35 mouse cellular contexts compared by ENCODE assay signal in genomic region chr5:99952513-99952912, GRCm38 (mm10). TPM values are rescaled to one million over a fixed set of nuclear protein-coding genes. Genes with fewer than 3 reads are reported as not detected.
DNase-seq lines count a peak whose midpoint lies in the region; ATAC-seq and TF ChIP-seq lines count a peak whose summit lies in the region.
"Had no signal": no experiment of that assay in that cellular context is flagged by ENCODE, and none has a peak within 500 bp of the region (broad histone marks: within the 10 kb centered on the region; RNA-seq: fewer than 3 reads in every experiment).

No protein-coding gene starts in this region.

- no peak for TF ChIP-seq CTCF in intestine, postnatal 0 days (IDR thresholded peaks at IDR 0.05; ENCODE audit: low read depth)
- TF ChIP-seq CTCF in liver, postnatal 0 days (IDR thresholded peaks at IDR 0.05; ENCODE audit: low read depth): no peak

- TF ChIP-seq POLR2A in limb, embryonic 14.5 days (IDR thresholded peaks at IDR 0.05; ENCODE audit: borderline replicate concordance, extremely low read depth, insufficient read depth, insufficient read length): no peak

- H3K27me3 ChIP-seq in limb, embryonic 14.5 days (ENCODE audit: control insufficient read depth, insufficient read depth, low read length): no peaks in the 10 kb centered on the region
- H3K27me3 ChIP-seq in limb, embryonic 10.5 days (ENCODE audit: low read depth, poor library complexity, severe bottlenecking): no peaks in the 10 kb centered on the region
- no peaks in the 10 kb centered on the region for H3K27me3 ChIP-seq in intestine, postnatal 0 days (replicated peaks; ENCODE audit: control insufficient read depth, insufficient read depth, low read length)
- no peaks in the 10 kb centered on the region for H3K27me3 ChIP-seq in liver, embryonic 12.5 days (replicated peaks)
- no peaks in the 10 kb centered on the region for H3K27me3 ChIP-seq in liver, postnatal 0 days (ENCODE audit: insufficient read depth, low read length)
- H3K27me3 ChIP-seq: neural tube, embryonic 13.5 days had no signal

- intact Hi-C loops in heart, postnatal 36 days (cut with DNase I): no loop called here

- H3K27ac ChIP-seq in limb, embryonic 14.5 days (replicated peaks; ENCODE audit: low read depth, low read length): no peak overlapping the region
- H3K27ac ChIP-seq in limb, embryonic 10.5 days: no peak overlapping the region
- H3K27ac ChIP-seq in intestine, postnatal 0 days (ENCODE audit: low read depth, low read length): no peak overlapping the region
- H3K27ac ChIP-seq in liver, embryonic 12.5 days: no peak overlapping the region
- H3K27ac ChIP-seq in liver, postnatal 0 days (ENCODE audit: low read depth): no peak overlapping the region
- H3K27ac ChIP-seq: gastrocnemius, adult 2 months; hindbrain, postnatal 0 days; macrophage; midbrain, embryonic 10.5 days; neural tube, embryonic 13.5 days had no signal

- H3K36me3 ChIP-seq in limb, embryonic 14.5 days (ENCODE audit: control insufficient read depth, insufficient read depth, low read length): peaks cover 13% of the 10 kb centered on the region
- peaks cover 26% of the 10 kb centered on the region for H3K36me3 ChIP-seq in limb, embryonic 10.5 days
- 0 out of 2 replicates have a peak, but pooled peaks cover 7% of the 10 kb centered on the region for H3K36me3 ChIP-seq in intestine, postnatal 0 days (ENCODE audit: control insufficient read depth, insufficient read depth)
- peaks cover 33% of the 10 kb centered on the region for H3K36me3 ChIP-seq in liver, embryonic 12.5 days
- peaks cover 8% of the 10 kb centered on the region for H3K36me3 ChIP-seq in liver, postnatal 0 days (replicated peaks; ENCODE audit: insufficient read depth, low read length)

- no peak for TF ChIP-seq EP300 in liver, postnatal 0 days (IDR thresholded peaks at IDR 0.05; ENCODE audit: low read depth)

- no peak overlapping the region for H3K9ac ChIP-seq in limb, embryonic 14.5 days (ENCODE audit: low read depth, low read length, severe bottlenecking)
- H3K9ac ChIP-seq in intestine, postnatal 0 days (ENCODE audit: low read depth, low read length): no peak overlapping the region
- no peak overlapping the region for H3K9ac ChIP-seq in liver, embryonic 12.5 days
- no peak overlapping the region for H3K9ac ChIP-seq in liver, postnatal 0 days (replicated peaks)
- H3K9ac ChIP-seq: neural tube, embryonic 13.5 days had no signal

- H3K9me3 ChIP-seq in limb, embryonic 14.5 days (ENCODE audit: control insufficient read depth, low read length): no peaks in the 10 kb centered on the region
- no peaks in the 10 kb centered on the region for H3K9me3 ChIP-seq in limb, embryonic 10.5 days (replicated peaks)
- no peaks in the 10 kb centered on the region for H3K9me3 ChIP-seq in intestine, postnatal 0 days (ENCODE audit: control insufficient read depth)
- H3K9me3 ChIP-seq in liver, embryonic 12.5 days (replicated peaks): no peaks in the 10 kb centered on the region
- no peaks in the 10 kb centered on the region for H3K9me3 ChIP-seq in liver, postnatal 0 days (ENCODE audit: low read length)
- H3K9me3 ChIP-seq: midbrain, embryonic 10.5 days; neural tube, embryonic 13.5 days had no signal

- WGBS in limb, embryonic 14.5 days: 87% methylated on average over 5 of the region's 5 CpGs
- 91% methylated on average over 5 of the region's 5 CpGs for WGBS in limb, embryonic 10.5 days
- WGBS in intestine, postnatal 0 days: 68% methylated on average over 5 of the region's 5 CpGs
- WGBS in liver, embryonic 12.5 days (ENCODE audit: insufficient replicate concordance): 66% methylated on average over 5 of the region's 5 CpGs
- WGBS in liver, postnatal 0 days (ENCODE audit: insufficient replicate concordance): 80% methylated on average over 5 of the region's 5 CpGs

- H3K4me2 ChIP-seq in limb, embryonic 14.5 days (replicated peaks; ENCODE audit: low read depth, low read length, severe bottlenecking): no peak overlapping the region
- H3K4me2 ChIP-seq in intestine, postnatal 0 days (replicated peaks; ENCODE audit: low read depth): no peak overlapping the region
- no peak overlapping the region for H3K4me2 ChIP-seq in liver, embryonic 12.5 days
- H3K4me2 ChIP-seq in liver, postnatal 0 days (ENCODE audit: low read depth, low read length): no peak overlapping the region
- H3K4me2 ChIP-seq: heart, embryonic 11.5 days; neural tube, embryonic 13.5 days had no signal

- 0 out of 2 replicates have a peak, but pooled peaks have one; percentile 14 for ATAC-seq in limb, embryonic 14.5 days (ENCODE audit: low FRiP score, low read depth)
- ATAC-seq in intestine, postnatal 0 days: peak; percentile 64
- ATAC-seq in liver, embryonic 12.5 days: peak; percentile 58
- peak; percentile 35; the same call in 1 of the 2 replicates for ATAC-seq in liver, postnatal 0 days
- ATAC-seq: forebrain, embryonic 14.5 days; hindbrain, postnatal 0 days had no signal

- no peak for DNase-seq in limb, embryonic 14.5 days (ENCODE audit: low spot score)
- no peak for DNase-seq in limb, embryonic 10.5 days (ENCODE audit: low spot score)
- no peak for DNase-seq in liver, postnatal 0 days
- DNase-seq in heart, postnatal 36 days: no peak
- DNase-seq in natural killer cell, adult 2 months (ENCODE audit: low spot score in 2 of 2): no peak
- DNase-seq in cerebellum, adult 9-11 months: no peak
- DNase-seq: adrenal gland, postnatal 25 days; B cell, adult 2 months; cerebellum, adult 2 months; cerebellum, postnatal 25 days; gastrocnemius, adult 2 months; gastrocnemius, postnatal 36 days; heart, adult 18-20 months; heart, postnatal 4 days; kidney, adult 11 months; kidney, postnatal 25 days; left cerebral cortex, postnatal 4 days; retina, postnatal 1 day; right cerebral cortex, postnatal 14 days; thymus, postnatal 14 days had no signal

- no peak overlapping the region for H3K4me3 ChIP-seq in limb, embryonic 14.5 days (replicated peaks; ENCODE audit: low read length)
- H3K4me3 ChIP-seq in limb, embryonic 10.5 days: no peak overlapping the region
- no peak overlapping the region for H3K4me3 ChIP-seq in intestine, postnatal 0 days (ENCODE audit: low read depth, low read length)
- no peak overlapping the region for H3K4me3 ChIP-seq in liver, embryonic 12.5 days
- no peak overlapping the region for H3K4me3 ChIP-seq in liver, postnatal 0 days (ENCODE audit: low read depth, low read length)
- H3K4me3 ChIP-seq: gastrocnemius, adult 2 months; midbrain, embryonic 10.5 days; myocyte; neural tube, embryonic 13.5 days had no signal

- no peaks in the 10 kb centered on the region for H3K4me1 ChIP-seq in limb, embryonic 14.5 days (ENCODE audit: control insufficient read depth, insufficient read depth, low read length)
- H3K4me1 ChIP-seq in limb, embryonic 10.5 days: no peaks in the 10 kb centered on the region
- H3K4me1 ChIP-seq in intestine, postnatal 0 days (replicated peaks; ENCODE audit: control insufficient read depth, insufficient read depth, low read length): no peaks in the 10 kb centered on the region
- H3K4me1 ChIP-seq in liver, embryonic 12.5 days: no peaks in the 10 kb centered on the region; the same call in 1 of the 2 replicates
- no peaks in the 10 kb centered on the region for H3K4me1 ChIP-seq in liver, postnatal 0 days (ENCODE audit: insufficient read depth)

RNA-seq across cellular contexts. Expression of gene Hnrnpd, which starts 26.2 kb away (rescaled TPM):
- polyA plus RNA-seq in limb, embryonic 14.5 days (2012; rRNA removed): 224 and 369 TPM in 2 replicates
- polyA plus RNA-seq in limb, embryonic 14.5 days (2014; fragmentation: Nextera tagmentation; extraction: Ambion mirVana): 168 and 184 TPM in 2 replicates
- polyA plus RNA-seq in limb, embryonic 10.5 days (2016; fragmentation: Nextera tagmentation; extraction: Ambion mirVana): 335 and 338 TPM in 2 replicates
- 66.5 and 67.1 TPM in 2 replicates for polyA plus RNA-seq in intestine, postnatal 0 days (2015; fragmentation: Nextera tagmentation; extraction: Ambion mirVana)
- polyA plus RNA-seq in liver, embryonic 12.5 days (2016; fragmentation: Nextera tagmentation; extraction: Ambion mirVana): 245 and 254 TPM in 2 replicates
- polyA plus RNA-seq in liver, postnatal 0 days (2015; fragmentation: Nextera tagmentation; extraction: Ambion mirVana): 38.1 and 45.4 TPM in 2 replicates
- 10 to 100 TPM; 69.5 to 86.9 TPM for total RNA-seq in heart, postnatal 36 days (2021)

RNA-seq across cellular contexts. Expression of gene 4930524J08Rik, which starts 26.3 kb away (rescaled TPM):
- 6.6 and 7.7 TPM in 2 replicates for polyA plus RNA-seq in limb, embryonic 14.5 days (2012; rRNA removed)
- 2.0 and 2.4 TPM in 2 replicates for polyA plus RNA-seq in limb, embryonic 14.5 days (2014; fragmentation: Nextera tagmentation; extraction: Ambion mirVana)
- 1.7 and 2.4 TPM in 2 replicates for polyA plus RNA-seq in limb, embryonic 10.5 days (2016; fragmentation: Nextera tagmentation; extraction: Ambion mirVana)
- 1.5 and 2.4 TPM in 2 replicates for polyA plus RNA-seq in intestine, postnatal 0 days (2015; fragmentation: Nextera tagmentation; extraction: Ambion mirVana)
- polyA plus RNA-seq in liver, embryonic 12.5 days (2016; fragmentation: Nextera tagmentation; extraction: Ambion mirVana): 0.71 and 2.0 TPM in 2 replicates
- 0.96 and 1.4 TPM in 2 replicates for polyA plus RNA-seq in liver, postnatal 0 days (2015; fragmentation: Nextera tagmentation; extraction: Ambion mirVana)
- under 1 TPM in 1 of 2 experiments, not detected in 1; 0.79 TPM for total RNA-seq in heart, postnatal 36 days (2021)
- total RNA-seq: liver, adult 2 months had no signal

RNA-seq across cellular contexts. Expression of gene Vamp9, which starts 46.5 kb away (rescaled TPM):
- 0.10 and 0.19 TPM in 2 replicates for polyA plus RNA-seq in limb, embryonic 14.5 days (2012; rRNA removed)
- polyA plus RNA-seq in limb, embryonic 14.5 days (2014; fragmentation: Nextera tagmentation; extraction: Ambion mirVana): not detected in 2 replicates
- polyA plus RNA-seq in limb, embryonic 10.5 days (2016; fragmentation: Nextera tagmentation; extraction: Ambion mirVana): not detected in 2 replicates
- polyA plus RNA-seq in intestine, postnatal 0 days (2015; fragmentation: Nextera tagmentation; extraction: Ambion mirVana): 0.31 TPM in 1 of 2 replicates, not detected in the other
- not detected in 2 replicates for polyA plus RNA-seq in liver, embryonic 12.5 days (2016; fragmentation: Nextera tagmentation; extraction: Ambion mirVana)
- polyA plus RNA-seq in liver, postnatal 0 days (2015; fragmentation: Nextera tagmentation; extraction: Ambion mirVana): 0.15 TPM in 1 of 2 replicates, not detected in the other
- total RNA-seq in heart, postnatal 36 days (2021): not detected
- total RNA-seq: gastrocnemius, adult 2 months; gastrocnemius, postnatal 36 days; heart, adult 18-20 months; layer of hippocampus, postnatal 14 days; left cerebral cortex, postnatal 4 days; liver, adult 2 months; midbrain, postnatal 0 days had no signal
- polyA plus RNA-seq: cerebellum, adult 2 months; embryonic facial prominence, embryonic 11.5 days; kidney, embryonic 14.5 days; liver, adult 2 months; macrophage; myocyte; small intestine, adult 2 months had no signal

Comparison
In these comparisons a context has a peak if more than half of its experiments do, and no peak if none do; other contexts are left out.
1. ATAC-seq: peak in every context shown above with its lines; median percentile 64 in intestine, postnatal 0 days; 58 in liver, embryonic 12.5 days; 35 in liver, postnatal 0 days; 14 in limb, embryonic 14.5 days.